Mouse (Mus musculus) heart, postnatal 0 days (tissue): ENCODE results near the gene Rtbdn. TPM values are rescaled to one million over a fixed set of nuclear protein-coding genes. Genes with fewer than 3 reads are reported as not detected.

ENCODE experiments used
- ATAC-seq: fragments of 200-750 bp; cut with Nextera tagmentation; 2 replicates; pipeline ENCODE4 v1.8.0; 2017; ENCODE audit warnings: low read depth, moderate number of reproducible peaks, moderate library complexity; ENCODE audit not compliant: insufficient read depth
- DNase-seq: peaks from one replicate; pipeline ENCODE4 v3.0.0-alpha.2; 2016; ENCODE audit warnings: low spot score
- H3K27ac ChIP-seq: fragments of 300-500 bp; sonication (generic); 2 replicates; pipeline ENCODE4 v1.5.1; 2014; ENCODE audit warnings: low read depth, mild to moderate bottlenecking
- H3K27me3 ChIP-seq: fragments of 300-500 bp; sonication (generic); 2 replicates; pipeline ENCODE4 v1.6.1; 2014; ENCODE audit warnings: low read length, mixed read lengths; ENCODE audit not compliant: control insufficient read depth, insufficient read depth
- H3K36me3 ChIP-seq: fragments of 300-500 bp; sonication (generic); replicated peaks from 2 replicates; pipeline ENCODE4 v1.6.1; 2014; ENCODE audit warnings: low read length, mixed read lengths; ENCODE audit not compliant: control insufficient read depth, insufficient read depth
- H3K4me1 ChIP-seq: fragments of 300-500 bp; sonication (generic); 2 replicates; pipeline ENCODE4 v1.6.1; 2014; ENCODE audit warnings: antibody characterized with exemption; ENCODE audit not compliant: control insufficient read depth, insufficient read depth
- H3K4me2 ChIP-seq: fragments of 300-500 bp; sonication (generic); 2 replicates; pipeline ENCODE4 v1.6.1; 2014; ENCODE audit warnings: low read depth, mild to moderate bottlenecking, low read length, moderate library complexity
- H3K4me3 ChIP-seq: fragments of 300-500 bp; sonication (generic); 2 replicates; pipeline ENCODE4 v1.5.1; 2014; ENCODE audit warnings: low read depth, low read length
- H3K9ac ChIP-seq: fragments of 300-500 bp; sonication (generic); replicated peaks from 2 replicates; pipeline ENCODE4 v1.6.1; 2014; ENCODE audit warnings: low read depth, low read length, mixed read lengths
- H3K9me3 ChIP-seq: fragments of 300-500 bp; sonication (generic); replicated peaks from 2 replicates; pipeline ENCODE4 v1.6.1; 2016; ENCODE audit warnings: low read length; ENCODE audit not compliant: control insufficient read depth
- CTCF ChIP-seq: IDR thresholded peaks from 2 replicates; pipeline ENCODE4 v1.5.1; 2016; ENCODE audit warnings: antibody characterized with exemption, control low read depth, low read depth
- EP300 ChIP-seq: IDR thresholded peaks from 2 replicates; pipeline ENCODE4 v1.6.1; 2016; ENCODE audit warnings: antibody characterized with exemption, low read depth
- WGBS: fragments of 180-500 bp; shearing (Covaris S2); extraction: QIAGEN DNeasy Blood & Tissue Kit; methylation state at CpG from one replicate; pipeline ENCODE4 v1.1.7; 2014; 5-methylcytosine and 5-hydroxymethylcytosine counted together
- polyA plus RNA-seq: library from polyadenylated mRNA; unstranded; fragments of >200 nt; fragmentation: Nextera tagmentation; extraction: Ambion mirVana; gene quantifications from 2 replicates; pipeline ENCODE4 v1.2.1, GENCODE M21; 2015
- total RNA-seq: library from RNA; depleted of rRNA; stranded (reverse); fragments of >200 nt; gene quantifications from 2 replicates; pipeline ENCODE4 v1.2.3, GENCODE M21; 2014; ENCODE audit warnings: low replicate concordance

The Rtbdn gene
- total and polyA plus RNA-seq, 2 experiments from 2014 or later = 0.10 TPM; not detected in 1

GRCm38 (mm10) chr8:84943699-84944098 lies 3.1 kb upstream of the Rtbdn start:
- Histone ChIP-seq H3K36me3 (no peaks in the 10 kb centered on the region), H3K4me3 (no peak overlapping the region), H3K27ac (no peak overlapping the region), H3K4me2 (no peak overlapping the region), H3K9ac (no peak overlapping the region), H3K9me3 (no peaks in the 10 kb centered on the region), H3K27me3 (peaks cover 63% of the 10 kb centered on the region), H3K4me1 (0 out of 2 replicates have a peak, but pooled peaks cover 5% of the 10 kb centered on the region)
- no peak for DNase-seq
- TF ChIP-seq CTCF = no peak
- no peak for TF ChIP-seq EP300
- 22% methylated on average over 4 of the region's 4 CpGs for WGBS
- no peak for ATAC-seq

- Histone ChIP-seq H3K9me3 (no peaks in the 10 kb centered on the region), H3K4me3 (peak overlapping the region; percentile 8; the same call in 1 of the 2 replicates), H3K27me3 (peaks cover 56% of the 10 kb centered on the region), H3K9ac (no peak overlapping the region), H3K36me3 (no peaks in the 10 kb centered on the region), H3K4me2 (no peak overlapping the region), H3K27ac (no peak overlapping the region), H3K4me1 (0 out of 2 replicates have a peak, but pooled peaks cover 5% of the 10 kb centered on the region)
- ATAC-seq (no peak), DNase-seq (no peak)
- WGBS = 3% methylated on average over 26 of the region's 26 CpGs
- no peak for TF ChIP-seq CTCF
- TF ChIP-seq EP300 = no peak
Observed at GRCm38 (mm10) chr8:84944478-84945160, 2.2 kb upstream of the Rtbdn start.

GRCm38 (mm10) chr8:84945235-84945632 lies 1.6 kb upstream of the Rtbdn start:
- Histone ChIP-seq H3K4me1 (0 out of 2 replicates have a peak, but pooled peaks cover 5% of the 10 kb centered on the region), H3K4me3 (no peak overlapping the region; the same call in 1 of the 2 replicates), H3K9ac (no peak overlapping the region), H3K36me3 (no peaks in the 10 kb centered on the region), H3K27me3 (peaks cover 62% of the 10 kb centered on the region), H3K27ac (no peak overlapping the region), H3K9me3 (no peaks in the 10 kb centered on the region), H3K4me2 (no peak overlapping the region)
- no peak for ATAC-seq
- DNase-seq = no peak
- 11% methylated on average over 11 of the region's 11 CpGs for WGBS
- TF ChIP-seq CTCF (no peak), EP300 (no peak)

DNA sequence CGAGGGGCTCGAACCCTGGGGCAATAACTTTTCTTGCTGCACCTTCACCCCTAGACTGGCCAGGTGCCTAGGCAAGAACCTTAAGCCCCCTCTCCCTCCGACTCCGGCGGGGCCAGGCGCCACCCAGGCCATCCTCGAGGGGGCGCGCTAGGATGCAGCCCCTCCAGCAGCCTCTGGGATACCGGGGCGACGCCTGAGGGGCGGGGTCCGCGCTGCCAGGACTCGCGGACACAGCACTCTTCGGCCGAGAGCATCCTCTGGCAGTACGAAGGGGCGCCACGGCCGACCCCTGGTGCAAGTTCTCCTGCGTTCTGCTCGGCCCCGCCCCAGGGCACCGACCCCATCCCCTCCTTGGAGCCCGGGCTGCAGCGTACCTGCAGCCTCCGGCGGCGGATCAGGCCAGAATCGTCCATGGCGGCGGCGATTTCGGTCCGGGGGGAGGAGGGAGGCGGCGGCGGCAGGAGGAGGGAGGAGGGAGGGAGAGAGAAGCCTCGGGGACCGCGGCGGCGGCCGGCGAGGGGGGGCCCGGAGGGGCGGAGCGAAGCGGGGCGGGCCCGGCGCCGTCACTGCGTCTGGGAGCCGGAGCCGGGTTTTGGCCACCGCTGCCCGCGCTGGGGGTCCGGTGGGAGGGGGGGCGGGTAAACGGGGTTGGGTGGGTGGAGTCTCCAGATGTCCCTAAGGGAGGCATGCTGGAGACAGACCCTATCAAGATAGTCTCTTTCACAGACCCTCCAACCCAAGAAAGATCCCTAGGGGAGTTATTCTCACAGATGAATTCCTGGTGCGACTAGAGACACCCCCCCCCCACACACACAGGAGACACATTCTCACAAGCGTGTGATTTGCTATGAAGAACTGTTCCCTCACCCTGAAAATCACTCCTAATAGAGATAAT lies 911 bp upstream of the Rtbdn start:
- ATAC-seq (no peak), DNase-seq (no peak)
- no peaks in the 10 kb centered on the region for H3K36me3 ChIP-seq
- TF ChIP-seq CTCF (no peak), EP300 (no peak)
- no peak overlapping the region for H3K27ac ChIP-seq
- H3K9me3 ChIP-seq = no peaks in the 10 kb centered on the region
- H3K4me1 ChIP-seq = 0 out of 2 replicates have a peak, but pooled peaks cover 5% of the 10 kb centered on the region
- H3K27me3 ChIP-seq = peaks cover 68% of the 10 kb centered on the region
- H3K9ac ChIP-seq = no peak overlapping the region
- peak overlapping the region; percentile 43 for H3K4me3 ChIP-seq
- WGBS = 1% methylated on average over 54 of the region's 67 CpGs
- H3K4me2 ChIP-seq = peak overlapping the region; percentile 57

- no peak overlapping the region for H3K9ac ChIP-seq
- H3K4me1 ChIP-seq = 0 out of 2 replicates have a peak, but pooled peaks cover 5% of the 10 kb centered on the region
- ATAC-seq (peak; percentile 44; the same call in 1 of the 2 replicates), DNase-seq (no peak)
- H3K36me3 ChIP-seq = no peaks in the 10 kb centered on the region
- peaks cover 76% of the 10 kb centered on the region for H3K27me3 ChIP-seq
- no peak overlapping the region for H3K4me3 ChIP-seq
- WGBS = 9% methylated on average over 9 of the region's 9 CpGs
- no peak overlapping the region for H3K4me2 ChIP-seq
- no peak overlapping the region for H3K27ac ChIP-seq
- TF ChIP-seq CTCF (no peak), EP300 (no peak)
- H3K9me3 ChIP-seq = no peaks in the 10 kb centered on the region
Observed at GRCm38 (mm10) chr8:84947241-84947545, 402 bp downstream of the Rtbdn start.
